Mouse (Mus musculus) gastrocnemius, adult 8-10 months (tissue): Measurements from ENCODE around the gene Bves. TPM values are rescaled to one million over a fixed set of nuclear protein-coding genes. Genes with fewer than 3 reads are reported as not detected.
"Not testable (repeated sequence)": the region's sequence is repeated elsewhere in the genome, so short reads cannot be mapped to it uniquely, and the experiment has no call there.

Experiments used
- DNase-seq, 2 experiments: peaks; one replicate each; pipeline ENCODE4 v3.0.0; 2022; ENCODE audit warnings: low spot score in 2 of 2
- total RNA-seq, 4 experiments: library from RNA; stranded (reverse); gene quantifications; 2 replicates each; pipeline ENCODE4 v1.2.4; 2022

The Bves gene
- total RNA-seq, result 10 to 100 TPM; 33.3 to 44.9 (median 39.0) TPM

GRCm38 (mm10) chr10:45335434-45336422 is at the start of gene Bves:
Gene Bves, plus strand, starts transcription at chr10:45335772.
- DNase-seq, result peak; percentile 25 to 64

GRCm38 (mm10) chr10:45288351-45288750 is 47.2 kb upstream of the Bves start:
- no peak for DNase-seq

- peak; percentile 43 to 57 for DNase-seq
These were observed 46.1 kb upstream of the Bves start for GRCm38 (mm10) chr10:45289218-45290105.

- DNase-seq, result no peak
These were observed 45.0 kb upstream of the Bves start for GRCm38 (mm10) chr10:45290618-45291017.

GRCm38 (mm10) chr10:45292159-45292558 is 43.4 kb upstream of the Bves start:
- DNase-seq, result not testable (repeated sequence)

- no peak for DNase-seq
These were observed 40.5 kb upstream of the Bves start for GRCm38 (mm10) chr10:45295093-45295492.

- no peak for DNase-seq
These were observed 37.1 kb upstream of the Bves start for GRCm38 (mm10) chr10:45298503-45298902.

GRCm38 (mm10) chr10:45299509-45299908 is 36.1 kb upstream of the Bves start:
- DNase-seq, result no peak

GRCm38 (mm10) chr10:45303315-45304036 is 32.1 kb upstream of the Bves start:
- DNase-seq, result no peak

GRCm38 (mm10) chr10:45305173-45305572 is 30.4 kb upstream of the Bves start:
- DNase-seq, result no peak

GRCm38 (mm10) chr10:45311129-45311528 is 24.4 kb upstream of the Bves start:
- DNase-seq, result no peak

- peak; percentile 64 to 75 for DNase-seq
These were observed 23.9 kb upstream of the Bves start for GRCm38 (mm10) chr10:45311624-45312023.

- no peak for DNase-seq
These were observed 20.7 kb upstream of the Bves start for GRCm38 (mm10) chr10:45314865-45315264.

- no peak for DNase-seq
These were observed 16.6 kb upstream of the Bves start for GRCm38 (mm10) chr10:45318922-45319321.

GRCm38 (mm10) chr10:45320296-45320695 is 15.3 kb upstream of the Bves start:
- DNase-seq, result no peak

GRCm38 (mm10) chr10:45324159-45324558 is 11.4 kb upstream of the Bves start:
- DNase-seq, result no peak

- no peak for DNase-seq
These were observed 7.2 kb upstream of the Bves start for GRCm38 (mm10) chr10:45328196-45329000.

- no peak for DNase-seq
These were observed 647 bp upstream of the Bves start for GRCm38 (mm10) chr10:45334925-45335324.

- DNase-seq, result no peak
These were observed 3.5 kb downstream of the Bves start for GRCm38 (mm10) chr10:45339106-45339505.

GRCm38 (mm10) chr10:45344381-45344780 is 8.8 kb downstream of the Bves start:
- DNase-seq, result no peak
